Mouse (Mus musculus) kidney, embryonic 16.5 days (tissue): Measurements from ENCODE around the gene Exoc4. TPM values are rescaled to one million over a fixed set of nuclear protein-coding genes. Genes with fewer than 3 reads are reported as not detected.

Experiments used
- ATAC-seq: fragments of 200-750 bp; cut with Nextera tagmentation; 2 replicates; pipeline ENCODE4 v1.8.0; 2017; ENCODE audit warnings: moderate TSS enrichment; ENCODE audit not compliant: low FRiP score, low TSS enrichment
- H3K27ac ChIP-seq: fragments of 300-500 bp; sonication (generic); 2 replicates; pipeline ENCODE4 v1.5.1; 2014; ENCODE audit warnings: low read length
- H3K27me3 ChIP-seq: fragments of 300-500 bp; sonication (generic); 2 replicates; pipeline ENCODE4 v1.6.1; 2014; ENCODE audit warnings: low read length, control low read depth, mixed read lengths; ENCODE audit not compliant: insufficient read depth
- H3K36me3 ChIP-seq: fragments of 300-500 bp; sonication (generic); 2 replicates; pipeline ENCODE4 v1.6.1; 2014; ENCODE audit warnings: low read length, control low read depth, mixed read lengths; ENCODE audit not compliant: insufficient read depth
- H3K4me1 ChIP-seq: fragments of 300-500 bp; sonication (generic); 2 replicates; pipeline ENCODE4 v1.6.1; 2014; ENCODE audit warnings: low read length, control low read depth, mixed read lengths; ENCODE audit not compliant: insufficient read depth
- H3K4me2 ChIP-seq: fragments of 300-500 bp; sonication (generic); replicated peaks from 2 replicates; pipeline ENCODE4 v1.6.1; 2014; ENCODE audit warnings: low read depth, low read length
- H3K4me3 ChIP-seq: fragments of 300-500 bp; sonication (generic); 2 replicates; pipeline ENCODE4 v1.5.1; 2014; ENCODE audit warnings: mild to moderate bottlenecking, low read length
- H3K9ac ChIP-seq: fragments of 300-500 bp; sonication (generic); replicated peaks from 2 replicates; pipeline ENCODE4 v1.6.1; 2014; ENCODE audit warnings: low read length
- H3K9me3 ChIP-seq: fragments of 300-500 bp; sonication (generic); 2 replicates; pipeline ENCODE4 v1.6.1; 2016; ENCODE audit warnings: low read length, control low read depth
- WGBS: fragments of 180-500 bp; shearing (Covaris S2); extraction: QIAGEN DNeasy Blood & Tissue Kit; methylation state at CpG from one replicate; pipeline ENCODE4 v1.1.7; 2014; 5-methylcytosine and 5-hydroxymethylcytosine counted together
- polyA plus RNA-seq: library from polyadenylated mRNA; unstranded; fragments of >200 nt; fragmentation: Nextera tagmentation; extraction: Ambion mirVana; gene quantifications from 2 replicates; pipeline ENCODE4 v1.2.1, GENCODE M21; 2015

The Exoc4 gene
- polyA plus RNA-seq, 1 experiment from 2014 or later: 39.4 TPM

DNA sequence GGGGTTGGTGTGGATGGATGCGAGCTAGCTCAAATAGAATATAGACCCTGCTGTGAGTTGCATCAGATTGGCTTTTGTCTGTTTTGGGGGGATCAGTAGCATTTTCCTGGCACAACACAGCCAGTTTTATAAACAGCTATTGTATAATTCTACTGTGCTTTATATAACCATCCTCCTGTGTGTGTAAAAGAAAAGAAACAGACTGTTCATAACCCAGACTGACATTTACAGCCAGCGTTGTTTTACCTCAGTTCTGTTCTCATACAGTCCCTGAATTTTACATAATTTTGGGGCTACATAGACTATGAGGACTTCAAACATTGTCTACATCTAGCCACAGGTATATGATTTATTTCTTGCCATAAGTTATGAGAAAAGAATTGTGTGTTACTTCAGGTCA is 204.9 kb downstream of the Exoc4 start:
- Histone ChIP-seq H3K27me3 (no peaks in the 10 kb centered on the region), H3K4me2 (no peak overlapping the region), H3K27ac (no peak overlapping the region), H3K9ac (no peak overlapping the region), H3K4me3 (no peak overlapping the region), H3K36me3 (no peaks in the 10 kb centered on the region), H3K9me3 (no peaks in the 10 kb centered on the region), H3K4me1 (no peaks in the 10 kb centered on the region)
- no peak for ATAC-seq
- 77% methylated on average over 2 of the region's 2 CpGs for WGBS

GRCm38 (mm10) chr6:33454354-33454753 is 205.5 kb downstream of the Exoc4 start:
- Histone ChIP-seq H3K4me3 (no peak overlapping the region), H3K9ac (no peak overlapping the region), H3K27me3 (no peaks in the 10 kb centered on the region), H3K36me3 (no peaks in the 10 kb centered on the region), H3K4me2 (no peak overlapping the region), H3K9me3 (no peaks in the 10 kb centered on the region), H3K4me1 (no peaks in the 10 kb centered on the region), H3K27ac (no peak overlapping the region)
- no peak for ATAC-seq
- 46% methylated on average over 2 of the region's 2 CpGs for WGBS

DNA sequence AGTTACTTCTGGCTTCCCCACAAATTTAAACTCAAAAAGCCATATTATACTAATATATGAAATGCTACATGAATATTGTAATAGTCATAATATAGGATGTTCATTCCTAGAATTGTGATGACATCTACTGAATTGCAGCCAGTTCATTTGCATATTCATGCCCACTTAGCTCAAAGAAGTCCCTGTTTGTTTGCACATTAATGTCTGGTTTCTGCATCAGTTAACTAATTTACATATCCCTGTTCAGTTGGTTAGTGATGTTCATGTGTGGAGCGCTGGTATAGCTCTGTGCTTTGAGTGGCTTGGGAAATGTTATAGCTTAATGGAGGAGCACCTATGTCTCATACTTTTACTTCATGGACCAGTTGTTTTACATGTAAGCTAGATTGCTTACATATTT is 206.4 kb downstream of the Exoc4 start:
- no peak overlapping the region for H3K27ac ChIP-seq
- no peak overlapping the region for H3K4me2 ChIP-seq
- H3K4me3 ChIP-seq: no peak overlapping the region
- H3K27me3 ChIP-seq: no peaks in the 10 kb centered on the region
- 96% methylated on average over 1 of the region's 1 CpGs for WGBS
- no peaks in the 10 kb centered on the region for H3K4me1 ChIP-seq
- ATAC-seq: no peak
- no peaks in the 10 kb centered on the region for H3K36me3 ChIP-seq
- no peaks in the 10 kb centered on the region for H3K9me3 ChIP-seq
- no peak overlapping the region for H3K9ac ChIP-seq

DNA sequence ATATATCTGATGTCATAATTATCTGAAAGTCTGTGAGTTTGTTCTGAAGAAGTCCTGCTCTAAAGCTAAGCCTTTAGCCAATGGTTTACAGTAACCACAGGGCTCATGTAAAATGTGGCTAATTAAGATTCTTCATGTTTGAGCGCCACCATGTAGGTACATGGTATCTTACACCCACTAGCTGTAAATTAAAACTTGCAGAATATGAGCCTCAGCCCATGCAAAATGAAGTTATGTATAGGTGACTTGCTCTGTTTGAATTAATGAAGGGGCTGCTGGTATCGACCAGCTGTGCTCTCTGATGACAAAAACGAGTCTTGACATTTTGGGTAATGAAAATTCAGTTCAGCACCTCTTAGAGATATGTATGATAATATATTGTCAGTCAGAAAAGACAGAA is 216.0 kb downstream of the Exoc4 start:
- H3K4me1 ChIP-seq: no peaks in the 10 kb centered on the region
- no peak overlapping the region for H3K4me2 ChIP-seq
- 78% methylated on average over 3 of the region's 3 CpGs for WGBS
- no peak for ATAC-seq
- H3K36me3 ChIP-seq: no peaks in the 10 kb centered on the region
- no peaks in the 10 kb centered on the region for H3K9me3 ChIP-seq
- H3K27me3 ChIP-seq: no peaks in the 10 kb centered on the region
- H3K27ac ChIP-seq: no peak overlapping the region
- H3K4me3 ChIP-seq: no peak overlapping the region
- H3K9ac ChIP-seq: no peak overlapping the region

DNA sequence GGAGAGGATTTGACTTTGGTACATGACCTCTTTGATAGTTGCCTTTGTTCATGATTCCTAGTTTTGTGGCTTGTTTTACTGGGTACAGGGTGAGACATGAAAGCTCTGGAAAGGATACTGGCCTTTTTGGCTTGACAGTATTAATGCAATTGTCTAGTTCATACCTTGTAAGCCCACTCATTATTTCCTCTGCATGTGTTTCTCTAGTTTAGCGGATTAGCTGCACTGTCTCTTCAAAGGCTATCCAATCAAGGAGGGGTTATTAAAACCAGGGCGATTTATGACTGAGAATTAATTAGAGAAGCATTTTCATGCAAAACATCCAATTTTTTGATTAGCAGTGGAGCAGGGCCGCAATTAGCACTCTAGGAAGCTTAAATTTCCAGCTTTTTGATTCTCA is 216.5 kb downstream of the Exoc4 start:
- no peak for ATAC-seq
- no peak overlapping the region for H3K27ac ChIP-seq
- H3K9ac ChIP-seq: no peak overlapping the region
- 75% methylated on average over 3 of the region's 3 CpGs for WGBS
- H3K36me3 ChIP-seq: no peaks in the 10 kb centered on the region
- no peaks in the 10 kb centered on the region for H3K4me1 ChIP-seq
- H3K4me2 ChIP-seq: no peak overlapping the region
- no peak overlapping the region for H3K4me3 ChIP-seq
- no peaks in the 10 kb centered on the region for H3K27me3 ChIP-seq
- H3K9me3 ChIP-seq: no peaks in the 10 kb centered on the region

DNA sequence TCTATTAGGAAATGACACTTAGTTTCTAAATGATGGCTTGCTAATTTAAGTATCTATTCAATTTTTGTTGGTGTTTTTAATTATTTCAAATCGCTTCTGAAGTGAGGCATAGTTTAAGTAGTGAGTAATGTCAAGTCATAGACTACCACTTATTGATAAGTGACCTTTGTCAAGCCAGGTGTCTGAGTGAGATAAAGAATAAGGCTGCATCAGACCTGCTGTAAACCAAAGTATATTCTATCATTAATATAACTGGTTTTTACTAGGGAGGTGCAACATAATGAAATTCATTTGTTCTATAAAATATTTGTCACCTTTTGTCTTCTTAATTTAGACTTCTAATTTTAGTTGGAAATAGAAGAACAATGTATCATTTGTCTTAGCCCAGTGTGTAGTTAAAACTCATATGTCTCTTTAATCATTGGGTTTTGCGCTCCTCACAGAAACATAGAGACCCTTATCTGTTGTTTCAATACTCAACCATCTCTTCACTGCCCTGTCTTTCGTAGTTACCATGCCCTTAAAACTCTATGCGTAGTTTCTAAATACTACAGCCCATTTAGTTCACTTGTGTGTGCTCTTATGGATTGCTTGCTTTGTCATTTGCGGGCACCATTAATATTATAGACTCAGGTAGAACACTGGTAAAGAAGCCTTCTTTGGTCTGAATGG is 217.4 kb downstream of the Exoc4 start:
- WGBS: 93% methylated on average over 5 of the region's 5 CpGs
- no peak for ATAC-seq
- Histone ChIP-seq H3K9me3 (no peaks in the 10 kb centered on the region), H3K4me2 (no peak overlapping the region), H3K9ac (no peak overlapping the region), H3K27ac (no peak overlapping the region), H3K27me3 (no peaks in the 10 kb centered on the region), H3K4me3 (no peak overlapping the region), H3K4me1 (no peaks in the 10 kb centered on the region), H3K36me3 (no peaks in the 10 kb centered on the region)

DNA sequence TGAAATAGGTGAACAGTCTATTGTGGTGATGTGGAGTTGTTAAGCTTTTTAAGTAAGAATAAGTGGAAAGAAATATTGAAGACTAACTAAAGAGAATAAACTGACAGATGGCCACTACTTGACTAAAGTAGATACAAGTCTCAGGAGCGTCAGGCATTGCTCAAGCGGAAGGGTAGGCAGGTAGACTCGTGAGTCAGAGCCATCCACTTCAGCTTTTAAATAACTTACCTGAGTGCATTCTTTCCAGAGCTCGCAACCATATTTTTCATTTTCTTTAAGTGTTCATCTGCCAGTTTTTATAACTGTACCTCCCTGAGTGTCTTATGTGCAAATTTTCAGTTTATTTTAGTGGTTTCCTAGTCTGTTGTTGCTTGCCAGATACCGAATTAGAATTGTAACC is 219.6 kb downstream of the Exoc4 start:
- H3K4me2 ChIP-seq: no peak overlapping the region
- no peaks in the 10 kb centered on the region for H3K36me3 ChIP-seq
- no peak overlapping the region for H3K27ac ChIP-seq
- H3K9me3 ChIP-seq: no peaks in the 10 kb centered on the region
- no peaks in the 10 kb centered on the region for H3K4me1 ChIP-seq
- ATAC-seq: no peak
- no peak overlapping the region for H3K9ac ChIP-seq
- no peak overlapping the region for H3K4me3 ChIP-seq
- WGBS: 88% methylated on average over 5 of the region's 5 CpGs
- no peaks in the 10 kb centered on the region for H3K27me3 ChIP-seq

GRCm38 (mm10) chr6:33476134-33476533 is 227.2 kb downstream of the Exoc4 start:
- H3K9me3 ChIP-seq: no peaks in the 10 kb centered on the region
- no peak for ATAC-seq
- no peaks in the 10 kb centered on the region for H3K27me3 ChIP-seq
- no peak overlapping the region for H3K4me2 ChIP-seq
- whole genome bisulfite sequencing: 90% methylated on average over 2 of the region's 2 CpGs
- H3K36me3 ChIP-seq: no peaks in the 10 kb centered on the region; the same call in 1 of the 2 replicates
- no peak overlapping the region for H3K9ac ChIP-seq
- no peak overlapping the region for H3K4me3 ChIP-seq
- H3K27ac ChIP-seq: no peak overlapping the region
- H3K4me1 ChIP-seq: no peaks in the 10 kb centered on the region

DNA sequence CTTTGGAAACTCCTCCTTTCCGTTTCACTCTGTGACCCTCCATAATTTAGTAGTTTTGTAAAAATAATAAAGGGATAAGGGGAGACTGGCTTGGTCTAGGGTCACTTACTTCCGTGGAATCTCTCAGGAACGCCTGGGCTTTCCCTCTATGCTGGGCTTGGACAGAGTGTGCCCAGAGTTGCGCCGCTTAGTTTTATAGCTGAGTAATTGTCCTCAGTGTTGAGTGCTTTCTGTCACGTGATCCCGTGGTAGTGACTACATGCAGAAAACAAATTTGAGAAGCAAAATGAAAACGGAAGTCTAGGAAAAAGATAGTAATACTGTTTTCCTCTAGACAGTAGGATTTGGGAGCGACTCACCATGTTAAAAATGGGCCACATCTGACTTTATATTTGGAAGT is 235.7 kb downstream of the Exoc4 start:
- H3K9ac ChIP-seq: no peak overlapping the region

GRCm38 (mm10) chr6:33489788-33490187 is 240.9 kb downstream of the Exoc4 start:
- H3K27me3 ChIP-seq: no peaks in the 10 kb centered on the region
- H3K36me3 ChIP-seq: no peaks in the 10 kb centered on the region
- no peak overlapping the region for H3K4me2 ChIP-seq
- WGBS: 91% methylated on average over 2 of the region's 2 CpGs
- no peaks in the 10 kb centered on the region for H3K9me3 ChIP-seq
- no peak overlapping the region for H3K9ac ChIP-seq
- H3K4me1 ChIP-seq: no peaks in the 10 kb centered on the region
- no peak overlapping the region for H3K4me3 ChIP-seq
- H3K27ac ChIP-seq: no peak overlapping the region
- no peak for ATAC-seq

More for the DNA sequence above, 235.7 kb downstream of the Exoc4 start:
- ATAC-seq: 0 out of 2 replicates have a peak, but pooled peaks have one; percentile 59
- H3K27ac ChIP-seq: no peak overlapping the region
- H3K4me3 ChIP-seq: no peak overlapping the region
- 0 out of 2 replicates have a peak, but pooled peaks cover 5% of the 10 kb centered on the region for H3K4me1 ChIP-seq
- WGBS: 38% methylated on average over 9 of the region's 9 CpGs
- H3K27me3 ChIP-seq: no peaks in the 10 kb centered on the region
- no peaks in the 10 kb centered on the region for H3K9me3 ChIP-seq
- no peak overlapping the region for H3K4me2 ChIP-seq
- no peaks in the 10 kb centered on the region for H3K36me3 ChIP-seq
